Mouse (Mus musculus): ENCODE data around the gene Igll1.
A peak's percentile ranks its signal among the peaks of the same experiment; 100 is the strongest.

Igll1 gene

GRCm38 (mm10) chr16:16854836-16855235 is 8.9 kb downstream of the Igll1 start:
- DNase-seq (ENCODE audit: low spot score in 2 of 2), result peak; percentile 28 to 53

DNA sequence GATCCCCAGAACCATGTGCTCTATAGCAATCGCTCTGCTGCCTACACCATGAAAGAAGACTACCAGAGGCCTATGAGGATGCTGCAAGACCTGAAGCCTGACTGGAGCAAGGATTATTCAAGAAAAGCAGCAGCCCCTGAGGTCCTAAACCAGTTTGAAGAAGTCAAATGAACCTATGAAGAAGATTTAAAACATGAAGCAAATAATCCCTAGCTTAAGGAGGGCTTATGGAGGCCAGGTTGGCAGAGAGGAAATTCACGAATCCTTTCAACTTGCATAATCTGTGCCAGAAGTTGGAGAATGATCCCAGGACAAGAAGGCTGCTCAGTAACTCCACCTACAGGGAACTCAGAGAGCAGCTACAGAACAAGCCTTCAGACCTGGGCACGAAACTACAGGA is 11.4 kb downstream of the Igll1 start:
- no peak for DNase-seq (ENCODE audit: low spot score in 2 of 2)

DNA sequence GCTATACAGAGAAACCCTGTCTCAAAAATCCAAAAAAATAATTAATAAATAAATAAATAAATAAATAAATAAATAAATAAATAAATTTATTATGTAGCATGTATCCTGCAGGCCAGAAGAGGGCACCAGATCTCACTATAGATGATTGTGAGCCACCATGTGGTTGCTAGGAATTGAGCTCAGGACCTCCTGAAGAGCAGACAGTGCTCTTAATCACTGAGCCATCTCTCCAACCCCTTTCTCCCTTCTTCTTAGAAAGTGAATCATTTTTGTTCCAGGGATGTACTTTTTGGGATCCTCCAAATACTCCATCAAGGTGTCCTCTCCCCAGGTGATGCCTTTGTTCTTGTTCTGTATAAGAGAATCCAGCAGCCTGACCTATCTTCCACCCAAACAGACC is 14.6 kb downstream of the Igll1 start:
- no peak for DNase-seq (ENCODE audit: low spot score in 2 of 2)

DNA sequence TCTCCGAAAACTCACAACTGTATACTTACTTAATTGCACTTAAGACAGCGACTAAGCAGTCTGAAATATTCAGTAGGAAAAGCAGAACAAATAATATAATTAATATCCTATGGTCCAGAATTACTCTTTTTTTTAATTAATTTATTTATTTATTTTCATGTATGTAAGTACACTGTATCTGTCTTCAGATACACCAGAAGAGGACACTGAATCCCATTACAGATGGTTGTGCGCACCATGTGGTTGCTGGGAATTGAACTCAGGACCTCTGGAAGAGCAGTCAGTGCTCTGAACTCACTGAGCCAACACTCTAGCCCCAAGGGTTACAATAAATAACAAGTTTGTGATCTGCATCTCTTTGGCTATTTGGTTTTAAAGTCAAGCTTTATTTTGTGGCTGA is 34.1 kb downstream of the Igll1 start:
- no peak for DNase-seq (ENCODE audit: low spot score in 2 of 2)

DNA sequence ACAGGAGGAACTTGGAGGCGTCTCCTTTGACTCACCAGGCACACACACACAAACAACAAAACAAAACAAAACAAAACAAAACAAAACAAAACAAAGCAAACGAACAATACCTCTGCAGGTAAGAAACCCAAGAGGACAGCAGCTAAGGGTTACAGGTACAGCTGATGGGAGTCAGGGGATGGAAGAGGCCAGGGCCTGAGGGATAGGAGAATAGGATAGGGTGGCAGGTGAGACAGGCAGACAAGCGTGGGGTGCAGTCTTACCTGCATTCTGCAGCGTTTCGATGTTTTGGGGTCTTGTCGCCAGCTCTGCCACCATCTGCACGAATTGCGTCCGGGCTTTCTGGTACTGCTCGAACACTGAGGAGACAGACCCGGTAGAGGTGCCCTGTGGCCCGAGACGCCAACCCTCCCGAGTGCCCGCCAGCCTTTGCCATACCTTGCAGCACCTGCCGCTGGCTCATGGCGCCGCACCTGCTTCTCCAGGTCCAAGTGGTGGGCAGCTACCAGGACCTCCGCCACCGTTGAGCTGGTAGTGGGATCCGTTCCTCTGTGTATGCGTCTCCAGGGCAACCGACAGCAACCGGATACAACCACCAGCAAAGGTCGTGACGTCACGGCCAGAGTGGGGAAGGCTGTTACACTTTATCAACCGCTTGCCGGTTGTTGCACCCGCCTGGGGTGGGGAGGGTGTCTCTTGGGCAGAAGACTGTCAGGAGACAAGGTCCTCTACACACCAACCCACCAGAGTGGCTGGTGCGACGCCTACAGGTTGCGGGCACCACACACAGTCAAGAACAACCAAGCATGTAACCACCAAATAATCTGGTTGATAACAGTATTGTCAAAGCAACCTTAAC is 34.8 kb downstream of the Igll1 start, which contains the start of gene Spag6l:
Spag6l (minus strand) TSS at position 700 of the 859 bp plus-strand sequence.
- peak; percentile 39 to 45 for DNase-seq (ENCODE audit: low spot score in 2 of 2)

- no peak for DNase-seq (ENCODE audit: low spot score in 2 of 2)
Observed at GRCm38 (mm10) chr16:16826223-16826622, 37.6 kb downstream of the Igll1 start.

DNA sequence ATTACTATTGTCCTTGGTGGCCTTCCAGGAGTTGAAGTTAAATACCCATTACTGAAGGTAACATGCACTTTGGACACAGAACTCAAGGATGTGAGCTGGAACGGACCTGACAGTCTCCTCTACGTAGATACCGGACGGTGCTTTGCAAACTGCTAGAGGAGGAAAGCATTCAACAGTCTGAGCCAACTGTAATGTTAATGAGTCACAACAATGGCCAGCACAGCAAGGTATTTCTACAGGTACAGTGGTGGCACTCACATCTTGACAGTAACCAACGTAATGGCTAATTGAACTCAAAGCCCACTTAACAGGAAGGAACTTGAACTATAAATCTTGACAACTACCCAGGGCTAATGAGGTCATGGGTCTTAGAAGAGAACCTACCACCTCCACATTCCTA is 38.3 kb downstream of the Igll1 start:
- no peak for DNase-seq (ENCODE audit: low spot score in 2 of 2)

All from frontal cortex, postnatal 36 days (tissue).